Mouse (Mus musculus) embryonic facial prominence, embryonic 10.5 days (tissue): ENCODE measurements around the gene Card9. TPM values are rescaled to one million over a fixed set of nuclear protein-coding genes. Genes with fewer than 3 reads are reported as not detected.

Experiments
- DNase-seq: peaks from one replicate; pipeline ENCODE4 v3.0.0-alpha.2; 2017; ENCODE audit warnings: low spot score
- H3K27ac ChIP-seq: fragments of 300-500 bp; sonication (generic); replicated peaks from 2 replicates; pipeline ENCODE4 v1.5.1; 2016; ENCODE audit warnings: mild to moderate bottlenecking
- H3K27me3 ChIP-seq: fragments of 300-500 bp; sonication (generic); replicated peaks from 2 replicates; pipeline ENCODE4 v1.6.1; 2016; ENCODE audit warnings: low read depth, mild to moderate bottlenecking; ENCODE audit not compliant: poor library complexity, severe bottlenecking
- H3K36me3 ChIP-seq: fragments of 300-500 bp; sonication (generic); replicated peaks from 2 replicates; pipeline ENCODE4 v1.6.1; 2016; ENCODE audit warnings: mild to moderate bottlenecking, moderate library complexity
- H3K4me1 ChIP-seq: fragments of 300-500 bp; sonication (generic); 2 replicates; pipeline ENCODE4 v1.6.1; 2016
- H3K4me3 ChIP-seq: fragments of 300-500 bp; sonication (generic); 2 replicates; pipeline ENCODE4 v1.5.1; 2016; ENCODE audit warnings: mild to moderate bottlenecking, moderate library complexity
- H3K9me3 ChIP-seq: fragments of 300-500 bp; sonication (generic); 2 replicates; pipeline ENCODE4 v1.6.1; 2016; ENCODE audit warnings: mild to moderate bottlenecking
- WGBS: fragments of 180-500 bp; shearing (Covaris S2); methylation state at CpG from one replicate; pipeline ENCODE4 v1.1.7; 2016; 5-methylcytosine and 5-hydroxymethylcytosine counted together
- polyA plus RNA-seq: library from polyadenylated mRNA; unstranded; fragments of >200 nt; fragmentation: Nextera tagmentation; extraction: Ambion mirVana; gene quantifications from 2 replicates; pipeline ENCODE4 v1.2.1, GENCODE M21; 2016

The Card9 gene
- polyA plus RNA-seq, 1 experiment from 2014 or later = 0.87 TPM

DNA sequence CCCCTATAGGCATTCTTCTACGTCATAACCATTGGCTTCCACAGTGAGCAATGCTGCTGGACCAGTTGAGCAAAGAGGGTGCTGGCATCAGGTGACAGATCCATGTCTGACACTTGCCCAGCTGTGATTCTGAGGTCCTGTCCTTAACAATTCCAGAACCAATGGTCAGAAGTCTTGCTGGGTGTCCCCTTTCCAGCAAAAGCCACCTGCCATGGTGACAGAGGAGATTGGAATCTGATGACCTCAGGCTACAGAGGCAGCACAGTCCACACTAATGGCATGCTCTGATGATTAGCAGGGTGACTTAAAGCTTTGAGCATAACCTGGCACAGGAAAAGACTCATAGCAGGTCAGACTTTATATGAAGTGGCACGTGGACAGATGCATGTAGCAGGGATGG, 55.2 kb downstream of the Card9 start:
- H3K36me3 ChIP-seq = no peaks in the 10 kb centered on the region
- no peaks in the 10 kb centered on the region for H3K9me3 ChIP-seq
- H3K27me3 ChIP-seq = no peaks in the 10 kb centered on the region
- no peak overlapping the region for H3K27ac ChIP-seq
- no peak overlapping the region for H3K4me3 ChIP-seq
- no peak for DNase-seq
- peaks cover 28% of the 10 kb centered on the region for H3K4me1 ChIP-seq
- WGBS = 76% methylated on average over 2 of the region's 2 CpGs

DNA sequence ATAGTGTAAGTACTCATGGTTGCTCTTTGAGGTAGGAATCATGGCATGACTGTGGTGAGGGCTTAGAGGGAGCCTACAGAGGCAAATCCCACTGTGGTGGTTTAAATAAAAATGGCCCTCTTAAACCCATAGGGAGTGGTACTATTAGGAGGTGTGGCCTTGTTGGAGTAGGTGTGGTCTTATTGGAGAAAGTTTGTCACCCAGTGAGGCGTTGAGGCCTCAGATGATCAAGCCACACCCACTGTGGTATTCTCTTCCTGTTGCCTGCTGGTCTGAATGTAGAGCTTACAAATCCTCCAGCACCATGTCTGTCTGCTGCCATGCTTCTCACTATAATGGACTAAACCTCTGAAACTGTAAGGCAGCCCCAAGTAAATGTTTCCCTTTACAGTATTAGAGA, 56.0 kb downstream of the Card9 start:
- no peak for DNase-seq
- Histone ChIP-seq H3K27ac (no peak overlapping the region), H3K4me3 (no peak overlapping the region), H3K4me1 (peaks cover 28% of the 10 kb centered on the region), H3K9me3 (no peaks in the 10 kb centered on the region), H3K27me3 (peaks cover 8% of the 10 kb centered on the region), H3K36me3 (no peaks in the 10 kb centered on the region)
- 75% methylated on average over 1 of the region's 1 CpGs for WGBS

Other genes with a start within 250 kb of the Card9 start
- gene Nacc2, start 237.7 kb downstream of the Card9 start, polyA plus RNA-seq = 5.7 and 5.9 TPM in 2 replicates
- gene Lhx3, start 152.6 kb downstream of the Card9 start, polyA plus RNA-seq = 2.6 and 3.5 TPM in 2 replicates
- 15.7 and 18.1 TPM in 2 replicates for gene Qsox2, start 123.4 kb downstream of the Card9 start, polyA plus RNA-seq
- 0.03 and 0.04 TPM in 2 replicates for gene Ccdc187, start 66.4 kb downstream of the Card9 start, polyA plus RNA-seq
- 96.7 and 97.2 TPM in 2 replicates for gene Gpsm1, start 45.4 kb downstream of the Card9 start, polyA plus RNA-seq
- gene Dnlz, start 8.8 kb downstream of the Card9 start, polyA plus RNA-seq = 31.5 and 32.2 TPM in 2 replicates
- 39.3 and 39.8 TPM in 2 replicates for gene Snapc4, start 19.7 kb upstream of the Card9 start, polyA plus RNA-seq
- gene Entr1, start 28.4 kb upstream of the Card9 start, polyA plus RNA-seq = 133 and 137 TPM in 2 replicates
- 144 and 151 TPM in 2 replicates for gene Pmpca, start 28.4 kb upstream of the Card9 start, polyA plus RNA-seq
- gene Inpp5e, start 48.3 kb upstream of the Card9 start, polyA plus RNA-seq = 28.6 and 31.8 TPM in 2 replicates
- gene Sec16a, start 84.3 kb upstream of the Card9 start, polyA plus RNA-seq = 30.4 and 32.1 TPM in 2 replicates
- gene Notch1, start 155.7 kb upstream of the Card9 start, polyA plus RNA-seq = 17.1 and 20.3 TPM in 2 replicates
- gene Egfl7, start 219.1 kb upstream of the Card9 start, polyA plus RNA-seq = 93.2 and 96.6 TPM in 2 replicates
- gene Gm20532, start 225.7 kb upstream of the Card9 start, polyA plus RNA-seq = not detected in 2 replicates
- gene Agpat2, start 243.5 kb upstream of the Card9 start, polyA plus RNA-seq = 12.4 and 12.9 TPM in 2 replicates